Comparison of ENCODE assay signal across 8 mouse cellular contexts in genomic region chr7:90128631-90129200, GRCm38 (mm10). TPM values are rescaled to one million over a fixed set of nuclear protein-coding genes. Genes with fewer than 3 reads are reported as not detected.
DNase-seq lines count a peak whose midpoint lies in the region; ATAC-seq and TF ChIP-seq lines count a peak whose summit lies in the region.

No protein-coding gene starts in this region.

- 50% methylated on average over 8 of the region's 8 CpGs for WGBS in lung, embryonic 15.5 days
- WGBS in lung, adult 2 months: 53% methylated on average over 8 of the region's 8 CpGs
- WGBS in embryonic facial prominence, embryonic 13.5 days: 44% methylated on average over 8 of the region's 8 CpGs
- WGBS in intestine, embryonic 15.5 days: 64% methylated on average over 8 of the region's 8 CpGs
- WGBS in neural tube, embryonic 13.5 days: 81% methylated on average over 8 of the region's 8 CpGs

- H3K4me3 ChIP-seq in lung, embryonic 15.5 days: peak overlapping the region; percentile 91
- H3K4me3 ChIP-seq in lung, adult 2 months (replicated peaks; ENCODE audit: extremely low read depth, low read depth, low read length): no peak overlapping the region
- H3K4me3 ChIP-seq in embryonic facial prominence, embryonic 13.5 days: peak overlapping the region; percentile 94
- peak overlapping the region; percentile 85; the same call in 1 of the 2 replicates for H3K4me3 ChIP-seq in intestine, embryonic 15.5 days (replicated peaks)
- peak overlapping the region; percentile 97 for H3K4me3 ChIP-seq in neural tube, embryonic 13.5 days

- peak overlapping the region; percentile 1; the same call in 1 of the 2 replicates for H3K9ac ChIP-seq in lung, embryonic 15.5 days
- H3K9ac ChIP-seq in embryonic facial prominence, embryonic 13.5 days: no peak overlapping the region
- no peak overlapping the region for H3K9ac ChIP-seq in intestine, embryonic 15.5 days
- H3K9ac ChIP-seq in neural tube, embryonic 13.5 days: peak overlapping the region; percentile 97

- TF ChIP-seq CTCF in lung, adult 2 months (IDR thresholded peaks at IDR 0.05; ENCODE audit: insufficient read depth, low read length): no peak

- TF ChIP-seq POLR2A in lung, adult 2 months (IDR thresholded peaks at IDR 0.05; ENCODE audit: borderline replicate concordance, extremely low read depth, low read depth, low read length): no peak

- no peaks in the 10 kb centered on the region for H3K36me3 ChIP-seq in lung, embryonic 15.5 days
- 0 out of 2 replicates have a peak, but pooled peaks cover 3% of the 10 kb centered on the region for H3K36me3 ChIP-seq in embryonic facial prominence, embryonic 13.5 days
- peaks cover 4% of the 10 kb centered on the region; the same call in 1 of the 2 replicates for H3K36me3 ChIP-seq in intestine, embryonic 15.5 days
- H3K36me3 ChIP-seq in neural tube, embryonic 13.5 days: peaks cover 4% of the 10 kb centered on the region; the same call in 1 of the 2 replicates

- no peak for ATAC-seq in lung, embryonic 15.5 days (ENCODE audit: borderline replicate concordance, extremely low read depth, low FRiP score, low TSS enrichment)
- ATAC-seq in embryonic facial prominence, embryonic 13.5 days (ENCODE audit: insufficient number of reproducible peaks, insufficient read depth, low FRiP score, low TSS enrichment, low read depth): no peak
- ATAC-seq in intestine, embryonic 15.5 days: no peak
- ATAC-seq in neural tube, embryonic 13.5 days (ENCODE audit: low read depth): no peak

- no peak for DNase-seq in lung, adult 2 months
- DNase-seq in adrenal gland, postnatal 25 days: no peak
- no peak for DNase-seq in urinary bladder, postnatal 4 days (ENCODE audit: low spot score in 2 of 2)
- no peak for DNase-seq in adipocyte (ENCODE audit: low spot score)

- H3K27me3 ChIP-seq in lung, embryonic 15.5 days: no peaks in the 10 kb centered on the region
- H3K27me3 ChIP-seq in embryonic facial prominence, embryonic 13.5 days: no peaks in the 10 kb centered on the region
- no peaks in the 10 kb centered on the region for H3K27me3 ChIP-seq in intestine, embryonic 15.5 days (replicated peaks)
- H3K27me3 ChIP-seq in neural tube, embryonic 13.5 days: no peaks in the 10 kb centered on the region

- H3K4me2 ChIP-seq in lung, embryonic 15.5 days: peak overlapping the region; percentile 56
- H3K4me2 ChIP-seq in embryonic facial prominence, embryonic 13.5 days: peak overlapping the region; percentile 61
- peak overlapping the region; percentile 65 for H3K4me2 ChIP-seq in intestine, embryonic 15.5 days (replicated peaks)
- H3K4me2 ChIP-seq in neural tube, embryonic 13.5 days: peak overlapping the region; percentile 61

- peaks cover 22% of the 10 kb centered on the region for H3K4me1 ChIP-seq in lung, embryonic 15.5 days
- H3K4me1 ChIP-seq in lung, adult 2 months (ENCODE audit: control insufficient read depth, insufficient read depth, low read length): peaks cover 8% of the 10 kb centered on the region
- peaks cover 12% of the 10 kb centered on the region for H3K4me1 ChIP-seq in embryonic facial prominence, embryonic 13.5 days
- peaks cover 2% of the 10 kb centered on the region; the same call in 1 of the 2 replicates for H3K4me1 ChIP-seq in intestine, embryonic 15.5 days (replicated peaks)
- H3K4me1 ChIP-seq in neural tube, embryonic 13.5 days (replicated peaks): peaks cover 25% of the 10 kb centered on the region

- no peaks in the 10 kb centered on the region for H3K9me3 ChIP-seq in lung, embryonic 15.5 days
- no peaks in the 10 kb centered on the region for H3K9me3 ChIP-seq in embryonic facial prominence, embryonic 13.5 days
- no peaks in the 10 kb centered on the region for H3K9me3 ChIP-seq in intestine, embryonic 15.5 days
- no peaks in the 10 kb centered on the region for H3K9me3 ChIP-seq in neural tube, embryonic 13.5 days

- peak overlapping the region; percentile 97 for H3K27ac ChIP-seq in lung, embryonic 15.5 days
- H3K27ac ChIP-seq in embryonic facial prominence, embryonic 13.5 days: peak overlapping the region; percentile 97
- peak overlapping the region; percentile 99 for H3K27ac ChIP-seq in intestine, embryonic 15.5 days
- H3K27ac ChIP-seq in neural tube, embryonic 13.5 days (replicated peaks): peak overlapping the region; percentile 96

RNA-seq across cellular contexts. Expression of gene Picalm, which starts 1.3 kb away (rescaled TPM):
- 40.8 and 43.2 TPM in 2 replicates for polyA plus RNA-seq in lung, embryonic 15.5 days (2015; fragmentation: Nextera tagmentation; extraction: Ambion mirVana)
- polyA plus RNA-seq in lung, adult 2 months (2012; rRNA removed): 52.4 and 74.5 TPM in 2 replicates
- polyA plus RNA-seq in embryonic facial prominence, embryonic 13.5 days (2015; fragmentation: Nextera tagmentation; extraction: Ambion mirVana): 41.5 and 49.7 TPM in 2 replicates
- 30.8 and 33.3 TPM in 2 replicates for polyA plus RNA-seq in intestine, embryonic 15.5 days (2015; fragmentation: Nextera tagmentation; extraction: Ambion mirVana)
- 39.0 and 39.5 TPM in 2 replicates for polyA plus RNA-seq in neural tube, embryonic 13.5 days (2015; fragmentation: Nextera tagmentation; extraction: Ambion mirVana)
- 152 and 162 TPM in 2 replicates for total RNA-seq in adrenal gland, postnatal 25 days (2021)

Comparison
In these comparisons a context has a peak if more than half of its experiments do, and no peak if none do; other contexts are left out.
1. H3K9ac ChIP-seq: peak in lung, embryonic 15.5 days (single experiment) and neural tube, embryonic 13.5 days (single experiment); none in embryonic facial prominence, embryonic 13.5 days (single experiment) and intestine, embryonic 15.5 days (single experiment).
2. Peak in every context shown above with its lines, with median percentiles within 50 percentile points of each other: H3K27ac ChIP-seq and H3K4me2 ChIP-seq.